Mouse (Mus musculus) megakaryocyte, embryonic 14.5 days (primary cell): ENCODE measurements around the gene Tmem136.

ENCODE experiments used
- FLI1 ChIP-seq: IDR thresholded peaks from 2 replicates; pipeline ENCODE4 v1.6.1; 2012; ENCODE audit warnings: low read length, inconsistent platforms, mixed read lengths
- GATA1 ChIP-seq: IDR thresholded peaks from 3 replicates; pipeline ENCODE4 v1.6.1; 2012; ENCODE audit warnings: mixed read lengths, low read length, inconsistent platforms, borderline replicate concordance

DNA sequence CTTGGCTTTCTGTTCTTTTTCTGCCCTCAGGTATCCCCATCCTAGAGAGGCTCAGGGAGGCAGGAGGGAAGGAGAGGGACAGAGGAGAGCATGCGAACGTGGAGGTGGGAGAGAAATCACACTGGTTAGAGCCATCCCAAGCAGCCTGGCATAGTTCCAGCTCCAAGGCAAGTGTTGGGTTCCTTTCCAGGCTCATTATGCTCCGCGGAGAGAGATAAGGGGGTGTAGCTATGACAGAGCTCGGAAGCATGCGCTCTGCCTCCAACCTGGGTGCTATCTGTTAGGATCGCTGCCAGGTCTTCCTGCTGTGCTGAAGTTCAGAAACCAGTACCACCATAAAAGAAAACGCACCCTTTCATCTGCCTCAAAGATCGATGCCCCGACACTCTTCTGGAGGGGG is 33.7 kb upstream of the Tmem136 start:
- TF ChIP-seq GATA1, result no peak
- TF ChIP-seq FLI1, result no peak
